Mouse (Mus musculus): ENCODE measurements around the gene Prss57.

DNA sequence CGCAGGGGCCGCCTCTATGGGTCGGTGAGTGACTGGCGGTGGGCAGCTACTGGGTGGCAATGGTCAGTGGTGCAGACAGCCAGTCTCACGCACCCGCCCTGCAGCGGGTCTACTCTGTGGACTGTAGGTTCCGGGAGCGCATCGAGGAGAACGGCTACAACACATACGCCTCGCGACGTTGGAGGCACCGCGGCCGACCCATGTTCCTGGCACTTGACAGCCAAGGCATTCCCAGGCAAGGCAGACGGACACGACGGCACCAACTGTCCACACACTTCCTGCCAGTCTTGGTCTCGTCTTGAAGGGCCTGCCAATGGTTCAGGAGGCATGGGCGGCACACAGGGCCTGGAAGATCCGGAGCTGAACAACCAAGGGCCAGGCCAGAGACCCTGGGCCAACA is 34.1 kb downstream of the Prss57 start:
- TF ChIP-seq CTCF (IDR thresholded peaks at IDR 0.05) (no peak), POLR2A (IDR thresholded peaks at IDR 0.05; ENCODE audit: insufficient read depth, low read depth, low read length) (no peak)
